Mouse (Mus musculus) 3T3-L1 (cell line): ENCODE data around the gene Olfr486.
"Not testable (repeated sequence)": the region's sequence is repeated elsewhere in the genome, so short reads cannot be mapped to it uniquely, and the experiment has no call there.

ENCODE experiments used
- DNase-seq: peaks from one replicate; pipeline ENCODE4 v3.0.0-alpha.2; 2015; ENCODE audit warnings: low read depth, low spot score

The Olfr486 gene

DNA sequence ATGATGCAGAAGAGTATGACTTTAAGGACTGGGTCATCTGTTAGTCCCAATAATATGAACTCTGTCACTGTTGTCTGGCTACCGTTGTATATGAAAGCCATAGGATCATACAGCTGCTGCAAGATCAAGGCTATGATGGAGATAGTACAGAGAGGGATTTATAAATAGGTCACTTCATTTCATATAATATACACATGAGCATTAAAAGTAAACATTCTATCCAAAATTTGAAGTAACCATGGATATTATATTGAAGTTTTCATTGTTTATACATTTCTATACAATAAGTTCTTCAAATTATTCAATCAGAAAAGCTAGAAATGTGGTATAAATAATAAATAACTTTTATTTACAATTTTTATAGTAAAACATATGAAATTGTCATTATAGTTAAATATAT, at the start of gene Olfr486:
Olfr486 (minus strand) TSS at position 101 of the 400 bp plus-strand sequence.
- not testable (repeated sequence) for DNase-seq

GRCm38 (mm10) chr7:108214536-108214935, 42.0 kb upstream of the Olfr486 start, which contains the start of gene Olfr487:
TSS of gene Olfr487 (minus strand) at chr7:108214636.
- not testable (repeated sequence) for DNase-seq

DNA sequence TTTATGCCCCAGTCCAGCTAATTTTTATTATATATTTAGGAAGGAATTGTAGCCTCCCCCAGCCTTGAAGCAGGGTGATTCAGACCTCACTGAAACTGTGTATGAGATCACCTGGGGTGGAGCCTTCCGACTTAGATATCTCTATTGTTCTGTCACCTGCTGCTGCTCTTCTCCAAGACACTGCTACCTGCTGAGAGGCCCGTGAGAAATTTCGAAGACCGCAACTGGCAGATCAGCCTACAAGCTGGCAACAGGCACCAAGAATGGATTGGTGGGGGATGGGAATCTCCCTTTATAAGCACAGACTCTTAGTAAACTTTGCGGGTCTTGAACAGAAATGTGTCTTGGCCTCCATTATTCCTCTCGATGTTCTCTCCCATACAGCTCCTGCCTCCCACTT, 24.4 kb upstream of the Olfr486 start:
- DNase-seq = no peak

DNA sequence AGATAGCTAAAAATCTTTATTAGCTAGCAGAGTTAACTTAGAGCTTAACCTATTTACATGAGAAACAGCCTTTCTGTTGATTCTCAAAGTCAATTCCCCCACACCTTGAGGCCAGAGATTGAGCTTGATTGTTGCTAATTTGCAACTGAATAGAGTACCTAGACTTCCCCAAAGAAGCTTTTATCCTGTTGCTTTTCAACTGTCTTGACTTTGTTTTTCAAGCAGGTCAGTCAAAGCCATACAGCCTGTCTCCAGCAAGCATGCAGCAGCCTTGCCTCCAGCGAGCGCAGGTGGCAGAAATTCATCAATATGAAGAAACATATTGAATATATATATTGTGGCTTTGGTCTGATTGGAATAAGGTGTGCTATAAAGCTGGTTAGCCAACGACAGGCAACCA, 23.8 kb upstream of the Olfr486 start:
- not testable (repeated sequence) for DNase-seq

DNA sequence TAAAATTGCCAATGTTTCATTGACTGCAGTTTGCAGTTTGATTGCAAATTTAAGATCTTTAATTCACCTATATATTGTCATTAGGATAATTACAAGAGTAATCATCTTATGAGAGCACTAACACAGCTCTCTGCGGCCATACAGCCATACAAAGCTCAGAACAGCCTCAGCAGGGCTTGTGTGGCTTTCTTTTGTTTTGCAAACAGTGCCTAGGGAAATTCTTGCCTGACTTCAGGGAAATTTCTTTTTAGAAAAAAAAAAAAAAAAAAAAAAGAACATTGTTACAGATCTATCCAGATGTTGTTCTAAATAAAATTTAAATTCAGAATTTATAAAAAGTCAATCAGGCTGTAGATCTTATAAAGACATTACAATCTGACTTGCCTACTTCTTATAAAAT, 20.2 kb upstream of the Olfr486 start:
- DNase-seq = not testable (repeated sequence)

DNA sequence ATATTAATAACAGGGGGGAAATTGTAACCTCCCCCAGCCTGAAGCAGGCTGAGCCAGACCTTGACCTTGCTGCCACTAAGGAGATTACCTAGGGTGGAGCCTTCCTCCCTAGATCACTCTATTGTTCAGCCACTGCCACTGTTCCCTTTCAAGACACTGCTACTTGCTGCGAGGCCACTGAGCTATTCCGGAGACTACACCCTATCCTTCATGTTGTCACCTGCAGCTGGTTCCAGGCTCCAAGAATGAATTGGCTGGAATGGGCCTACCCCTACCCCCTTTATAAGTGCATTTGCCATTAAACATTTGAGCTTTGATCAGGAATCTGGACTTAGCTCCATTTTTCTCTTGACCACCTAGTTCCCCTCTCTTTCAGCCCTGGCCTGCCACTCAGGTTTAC, 18.7 kb upstream of the Olfr486 start:
- not testable (repeated sequence) for DNase-seq

DNA sequence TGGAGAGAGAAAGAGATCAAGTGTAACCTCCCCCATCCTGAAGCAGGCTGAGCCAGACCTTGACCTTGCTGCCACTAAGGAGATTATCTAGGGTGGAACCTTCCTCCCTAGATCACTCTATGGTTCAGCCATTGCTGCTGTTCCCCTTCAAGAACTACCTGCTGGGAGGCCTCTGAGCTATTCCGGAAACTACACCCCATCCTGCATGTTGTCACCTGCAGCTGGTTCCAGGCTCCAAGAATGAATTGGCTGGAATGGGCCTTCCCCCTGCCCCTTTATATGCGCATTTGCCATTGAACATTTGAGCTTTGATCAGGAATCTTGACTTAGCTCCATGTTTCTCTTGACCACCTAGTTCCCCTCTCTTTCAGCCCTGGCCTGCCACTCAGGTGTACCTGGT, 12.7 kb upstream of the Olfr486 start:
- DNase-seq = not testable (repeated sequence)

DNA sequence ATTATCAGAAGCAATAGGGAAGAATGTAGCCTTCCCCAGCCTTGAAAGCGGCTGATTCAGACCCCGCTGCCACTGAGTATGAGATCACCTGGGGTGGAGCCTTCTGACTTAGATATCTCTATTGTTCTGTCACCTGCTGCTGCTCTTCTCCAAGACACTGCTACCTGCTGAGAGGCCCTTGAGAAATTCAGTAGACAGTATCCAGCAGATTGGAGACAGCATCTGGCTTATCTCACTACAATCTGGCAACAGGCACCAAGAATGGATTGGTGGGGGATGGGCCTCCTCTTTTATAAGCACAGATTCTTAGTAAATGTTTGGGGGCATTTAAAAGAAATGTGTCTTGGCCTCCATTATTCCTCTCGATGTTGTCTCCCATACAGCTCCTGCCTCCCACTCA, 11.9 kb upstream of the Olfr486 start:
- not testable (repeated sequence) for DNase-seq

- DNase-seq = no peak
Observed at GRCm38 (mm10) chr7:108159771-108160170, 12.8 kb downstream of the Olfr486 start, which contains the start of gene Olfr485. TSS of gene Olfr485 (minus strand) at chr7:108159871.

DNA sequence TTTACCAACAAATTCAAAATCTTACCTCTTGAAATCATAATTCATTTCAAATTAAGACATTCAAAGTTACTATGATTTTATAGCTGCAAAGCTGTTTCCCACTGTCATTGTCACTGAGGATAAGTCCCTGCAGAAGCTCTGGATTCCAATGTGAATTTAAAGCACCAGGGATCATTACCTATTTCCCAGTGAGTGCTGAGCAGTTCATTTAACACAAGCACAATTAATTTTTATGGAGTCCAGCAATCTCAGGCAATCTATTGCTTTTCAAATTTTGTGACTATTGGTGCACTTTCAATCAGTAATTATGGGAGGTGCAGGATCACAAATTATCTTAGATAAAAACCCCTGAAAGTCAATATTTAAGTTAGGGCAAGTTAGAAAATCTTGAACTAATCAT, 45.2 kb downstream of the Olfr486 start, which contains the start of gene Olfr484:
Olfr484 (minus strand) TSS at position 101 of the 400 bp plus-strand sequence.
- no peak for DNase-seq
